Mouse (Mus musculus) midbrain, embryonic 11.5 days (tissue): ENCODE measurements around the gene Fign. TPM values are rescaled to one million over a fixed set of nuclear protein-coding genes. Genes with fewer than 3 reads are reported as not detected.

Experiments used
- ATAC-seq: fragments of 200-750 bp; cut with Nextera tagmentation; 2 replicates; pipeline ENCODE4 v1.8.0; 2017; ENCODE audit warnings: moderate TSS enrichment, moderate library complexity; ENCODE audit not compliant: low FRiP score
- DNase-seq: peaks from one replicate; pipeline ENCODE4 v3.0.0; 2015; ENCODE audit warnings: low spot score; ENCODE audit errors: missing footprints
- H3K27ac ChIP-seq: fragments of 300-500 bp; sonication (generic); 2 replicates; pipeline ENCODE4 v1.5.1; 2014; ENCODE audit warnings: low read depth, low read length
- H3K27me3 ChIP-seq: fragments of 300-500 bp; sonication (generic); 2 replicates; pipeline ENCODE4 v1.6.1; 2014; ENCODE audit warnings: mild to moderate bottlenecking, low read length, moderate library complexity, mixed read lengths; ENCODE audit not compliant: control insufficient read depth, insufficient read depth
- H3K36me3 ChIP-seq: fragments of 300-500 bp; sonication (generic); 2 replicates; pipeline ENCODE4 v1.6.1; 2014; ENCODE audit warnings: mild to moderate bottlenecking, low read length, moderate library complexity, mixed read lengths; ENCODE audit not compliant: control insufficient read depth, insufficient read depth
- H3K4me1 ChIP-seq: fragments of 300-500 bp; sonication (generic); 2 replicates; pipeline ENCODE4 v1.6.1; 2014; ENCODE audit warnings: low read length; ENCODE audit not compliant: control insufficient read depth, insufficient read depth
- H3K4me2 ChIP-seq: fragments of 300-500 bp; sonication (generic); 2 replicates; pipeline ENCODE4 v1.6.1; 2014; ENCODE audit warnings: mild to moderate bottlenecking, moderate library complexity
- H3K4me3 ChIP-seq: fragments of 300-500 bp; sonication (generic); 2 replicates; pipeline ENCODE4 v1.5.1; 2014; ENCODE audit warnings: low read depth, low read length
- H3K9ac ChIP-seq: fragments of 300-500 bp; sonication (generic); 2 replicates; pipeline ENCODE4 v1.6.1; 2014; ENCODE audit warnings: low read length
- H3K9me3 ChIP-seq: fragments of 300-500 bp; sonication (generic); 2 replicates; pipeline ENCODE4 v1.6.1; 2016; ENCODE audit warnings: low read length; ENCODE audit not compliant: control insufficient read depth
- WGBS: fragments of 180-500 bp; shearing (Covaris S2); extraction: QIAGEN DNeasy Blood & Tissue Kit; methylation state at CpG from one replicate; pipeline ENCODE4 v1.1.7; 2014; 5-methylcytosine and 5-hydroxymethylcytosine counted together
- polyA plus RNA-seq: library from polyadenylated mRNA; unstranded; fragments of >200 nt; fragmentation: Nextera tagmentation; extraction: Ambion mirVana; gene quantifications from 2 replicates; pipeline ENCODE4 v1.2.1, GENCODE M21; 2014

Gene Fign
- polyA plus RNA-seq, 1 experiment from 2014 or later, result 15.2 TPM

- no peaks in the 10 kb centered on the region for H3K27me3 ChIP-seq
- no peaks in the 10 kb centered on the region for H3K9me3 ChIP-seq
- ATAC-seq (no peak), DNase-seq (no peak)
- no peaks in the 10 kb centered on the region for H3K4me1 ChIP-seq
- H3K4me2 ChIP-seq, result no peak overlapping the region
- no peaks in the 10 kb centered on the region for H3K36me3 ChIP-seq
- WGBS, result 89% methylated on average over 7 of the region's 7 CpGs
- H3K4me3 ChIP-seq, result no peak overlapping the region
- H3K27ac ChIP-seq, result no peak overlapping the region
- H3K9ac ChIP-seq, result no peak overlapping the region
Measured at GRCm38 (mm10) chr2:63994304-63995023, 103.4 kb downstream of the Fign start.

GRCm38 (mm10) chr2:63985426-63985825 is 112.4 kb downstream of the Fign start:
- H3K4me1 ChIP-seq, result peaks cover 10% of the 10 kb centered on the region
- H3K27ac ChIP-seq, result no peak overlapping the region
- DNase-seq, result no peak
- no peak overlapping the region for H3K9ac ChIP-seq
- no peak overlapping the region for H3K4me3 ChIP-seq
- no peak overlapping the region for H3K4me2 ChIP-seq
- H3K27me3 ChIP-seq, result no peaks in the 10 kb centered on the region
- H3K9me3 ChIP-seq, result no peaks in the 10 kb centered on the region
- no peaks in the 10 kb centered on the region for H3K36me3 ChIP-seq
- no peak for ATAC-seq
- WGBS, result 93% methylated on average over 2 of the region's 2 CpGs

- 25% methylated on average over 4 of the region's 4 CpGs for WGBS
- Histone ChIP-seq H3K4me3 (no peak overlapping the region), H3K27ac (no peak overlapping the region), H3K36me3 (peaks cover 6% of the 10 kb centered on the region; the same call in 1 of the 2 replicates), H3K4me1 (peaks cover 10% of the 10 kb centered on the region), H3K27me3 (no peaks in the 10 kb centered on the region), H3K9me3 (no peaks in the 10 kb centered on the region), H3K9ac (no peak overlapping the region), H3K4me2 (no peak overlapping the region)
- no peak for DNase-seq
- peak; percentile 57; the same call in 1 of the 2 replicates for ATAC-seq
Measured at GRCm38 (mm10) chr2:63982351-63982751, 115.5 kb downstream of the Fign start.

GRCm38 (mm10) chr2:63981449-63981848 is 116.4 kb downstream of the Fign start:
- DNase-seq (no peak), ATAC-seq (no peak)
- H3K36me3 ChIP-seq, result peaks cover 6% of the 10 kb centered on the region; the same call in 1 of the 2 replicates
- no peaks in the 10 kb centered on the region for H3K27me3 ChIP-seq
- no peak overlapping the region for H3K27ac ChIP-seq
- H3K4me3 ChIP-seq, result no peak overlapping the region
- no peaks in the 10 kb centered on the region for H3K9me3 ChIP-seq
- peaks cover 10% of the 10 kb centered on the region for H3K4me1 ChIP-seq
- H3K9ac ChIP-seq, result no peak overlapping the region
- 43% methylated on average over 7 of the region's 7 CpGs for WGBS
- no peak overlapping the region for H3K4me2 ChIP-seq

GRCm38 (mm10) chr2:63969633-63970032 is 128.2 kb downstream of the Fign start:
- Histone ChIP-seq H3K27me3 (no peaks in the 10 kb centered on the region), H3K4me1 (peaks cover 17% of the 10 kb centered on the region), H3K4me2 (no peak overlapping the region), H3K36me3 (no peaks in the 10 kb centered on the region), H3K4me3 (no peak overlapping the region), H3K9me3 (no peaks in the 10 kb centered on the region), H3K9ac (no peak overlapping the region), H3K27ac (no peak overlapping the region)
- ATAC-seq, result peak; percentile 41; the same call in 1 of the 2 replicates
- WGBS, result 60% methylated on average over 4 of the region's 4 CpGs
- DNase-seq, result no peak

- no peaks in the 10 kb centered on the region for H3K9me3 ChIP-seq
- H3K4me1 ChIP-seq, result peaks cover 10% of the 10 kb centered on the region; the same call in 1 of the 2 replicates
- WGBS, result 97% methylated on average over 2 of the region's 2 CpGs
Measured at GRCm38 (mm10) chr2:63931041-63931440, 166.8 kb downstream of the Fign start.

GRCm38 (mm10) chr2:63926481-63927097 is 171.2 kb downstream of the Fign start:
- peak; percentile 93 for ATAC-seq
- H3K9ac ChIP-seq, result no peak overlapping the region
- DNase-seq, result peak; percentile 89
- no peak overlapping the region for H3K4me3 ChIP-seq
- H3K27ac ChIP-seq, result no peak overlapping the region
- WGBS, result 5% methylated on average over 4 of the region's 4 CpGs
- no peaks in the 10 kb centered on the region for H3K27me3 ChIP-seq
- H3K9me3 ChIP-seq, result no peaks in the 10 kb centered on the region
- no peaks in the 10 kb centered on the region for H3K36me3 ChIP-seq
- peaks cover 14% of the 10 kb centered on the region for H3K4me1 ChIP-seq
- H3K4me2 ChIP-seq, result no peak overlapping the region

More at GRCm38 (mm10) chr2:63931041-63931440, 166.8 kb downstream of the Fign start:
- ATAC-seq (no peak), DNase-seq (no peak)
- no peak overlapping the region for H3K4me2 ChIP-seq
- no peak overlapping the region for H3K4me3 ChIP-seq
- H3K36me3 ChIP-seq, result no peaks in the 10 kb centered on the region
- H3K27me3 ChIP-seq, result no peaks in the 10 kb centered on the region
- H3K27ac ChIP-seq, result no peak overlapping the region
- no peak overlapping the region for H3K9ac ChIP-seq

GRCm38 (mm10) chr2:63925721-63926235 is 172.1 kb downstream of the Fign start:
- Histone ChIP-seq H3K36me3 (no peaks in the 10 kb centered on the region), H3K27me3 (no peaks in the 10 kb centered on the region), H3K9me3 (no peaks in the 10 kb centered on the region), H3K27ac (no peak overlapping the region), H3K4me3 (no peak overlapping the region), H3K9ac (no peak overlapping the region), H3K4me1 (peaks cover 14% of the 10 kb centered on the region), H3K4me2 (no peak overlapping the region)
- no peak for DNase-seq
- WGBS, result 69% methylated on average over 4 of the region's 4 CpGs
- ATAC-seq, result no peak
